In the genomic region with DNA sequence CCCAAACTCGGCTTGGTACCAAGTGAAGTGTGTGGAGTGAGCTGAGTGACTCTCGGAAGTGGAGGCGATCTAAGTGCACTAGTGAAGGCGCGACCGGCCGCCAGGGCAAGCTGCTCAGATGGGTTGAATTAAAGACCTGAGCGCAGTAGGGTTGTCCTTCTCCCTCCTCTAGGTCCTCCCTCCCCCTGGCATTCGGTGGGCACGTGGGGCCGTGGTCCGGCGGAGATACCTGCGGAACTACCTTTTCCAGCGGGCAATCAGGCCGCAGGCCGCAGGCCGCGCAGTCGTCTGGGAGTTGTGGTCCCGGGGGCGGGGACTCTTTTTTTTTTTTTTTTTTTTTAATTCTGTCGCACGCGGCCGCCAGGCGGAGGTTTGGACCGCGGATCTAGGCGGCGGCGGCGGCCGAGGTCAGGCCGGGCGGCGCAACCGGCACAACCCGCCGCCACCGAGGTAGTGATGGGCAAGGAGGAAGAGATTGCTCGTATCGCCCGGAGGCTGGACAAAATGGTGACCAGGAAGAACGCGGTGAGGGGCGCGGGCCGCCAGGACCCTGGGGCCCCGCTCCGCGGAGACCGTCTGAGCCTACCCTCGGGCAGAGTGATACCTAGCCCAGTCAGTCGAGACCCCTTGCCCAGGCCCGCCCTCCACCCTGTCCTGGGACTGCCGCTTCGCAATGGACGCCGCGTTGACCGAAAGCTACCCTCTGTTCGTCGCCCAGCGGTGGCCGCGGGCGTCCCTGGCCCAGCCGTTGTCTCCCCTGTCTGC, we compare ENCODE assay signal across 8 mouse cellular contexts. TPM values are rescaled to one million over a fixed set of nuclear protein-coding genes. Genes with fewer than 3 reads are reported as not detected.
A peak's percentile ranks its signal among the peaks of the same experiment; 100 is the strongest.
DNase-seq lines count a peak whose midpoint lies in the region; ATAC-seq and TF ChIP-seq lines count a peak whose summit lies in the region.

A gene (plus strand): TSS at position 360 of the 765 bp plus-strand sequence.

- H3K4me2 ChIP-seq in embryonic facial prominence, embryonic 15.5 days (replicated peaks), result peak within 1 kb of the TSS; percentile 88
- H3K4me2 ChIP-seq in heart, embryonic 12.5 days, result peak within 1 kb of the TSS; percentile 88
- peak within 1 kb of the TSS; percentile 85 for H3K4me2 ChIP-seq in kidney, embryonic 16.5 days (replicated peaks; ENCODE audit: low read depth, low read length)
- H3K4me2 ChIP-seq in liver, embryonic 12.5 days, result peak within 1 kb of the TSS; percentile 90
- peak within 1 kb of the TSS; percentile 89 for H3K4me2 ChIP-seq in stomach, embryonic 15.5 days

- H3K27ac ChIP-seq in embryonic facial prominence, embryonic 15.5 days (replicated peaks), result peak within 1 kb of the TSS; percentile 48; the same call in 1 of the 2 replicates
- peak within 1 kb of the TSS; percentile 24 for H3K27ac ChIP-seq in heart, embryonic 12.5 days (ENCODE audit: poor library complexity, severe bottlenecking)
- peak within 1 kb of the TSS; percentile 77; the same call in 1 of the 2 replicates for H3K27ac ChIP-seq in kidney, embryonic 16.5 days (ENCODE audit: low read length)
- 0 out of 2 replicates have a peak within 1 kb of the TSS, but pooled peaks have one; percentile 23 for H3K27ac ChIP-seq in liver, embryonic 12.5 days
- peak within 1 kb of the TSS; percentile 37; the same call in 1 of the 2 replicates for H3K27ac ChIP-seq in stomach, embryonic 15.5 days

- H3K4me3 ChIP-seq in C2C12 (ENCODE audit: insufficient read depth, poor library complexity, severe bottlenecking), result peak within 1 kb of the TSS; percentile 31
- H3K4me3 ChIP-seq in embryonic facial prominence, embryonic 15.5 days (replicated peaks), result peak within 1 kb of the TSS; percentile 74
- H3K4me3 ChIP-seq in heart, embryonic 12.5 days, result peak within 1 kb of the TSS; percentile 77
- H3K4me3 ChIP-seq in kidney, embryonic 16.5 days (ENCODE audit: low read length), result peak within 1 kb of the TSS; percentile 66
- H3K4me3 ChIP-seq in liver, embryonic 12.5 days, result peak within 1 kb of the TSS; percentile 63
- H3K4me3 ChIP-seq in stomach, embryonic 15.5 days (replicated peaks), result peak within 1 kb of the TSS; percentile 74

- H3ac ChIP-seq in C2C12 (ENCODE audit: control insufficient read depth, insufficient read length, low read depth), result peak within 1 kb of the TSS; percentile 93

- under 1% methylated on average over 69 of the region's 69 CpGs for WGBS in embryonic facial prominence, embryonic 15.5 days
- under 1% methylated on average over 68 of the region's 69 CpGs for WGBS in heart, embryonic 12.5 days
- WGBS in kidney, embryonic 16.5 days, result under 1% methylated on average over 65 of the region's 69 CpGs
- under 1% methylated on average over 69 of the region's 69 CpGs for WGBS in liver, embryonic 12.5 days (ENCODE audit: insufficient replicate concordance)
- under 1% methylated on average over 67 of the region's 69 CpGs for WGBS in stomach, embryonic 15.5 days

- no peaks in the 10 kb centered on the region for H3K9me3 ChIP-seq in embryonic facial prominence, embryonic 15.5 days (replicated peaks)
- H3K9me3 ChIP-seq in heart, embryonic 12.5 days (replicated peaks), result no peaks in the 10 kb centered on the region
- no peaks in the 10 kb centered on the region for H3K9me3 ChIP-seq in kidney, embryonic 16.5 days (ENCODE audit: low read length)
- H3K9me3 ChIP-seq in liver, embryonic 12.5 days (replicated peaks), result no peaks in the 10 kb centered on the region
- H3K9me3 ChIP-seq in stomach, embryonic 15.5 days, result no peaks in the 10 kb centered on the region

- H3K36me3 ChIP-seq in C2C12 (ENCODE audit: control insufficient read depth, insufficient read depth), result no peaks in the 10 kb centered on the region
- no peaks in the 10 kb centered on the region for H3K36me3 ChIP-seq in embryonic facial prominence, embryonic 15.5 days
- no peaks in the 10 kb centered on the region for H3K36me3 ChIP-seq in heart, embryonic 12.5 days
- H3K36me3 ChIP-seq in kidney, embryonic 16.5 days (ENCODE audit: insufficient read depth, low read length), result no peaks in the 10 kb centered on the region
- no peaks in the 10 kb centered on the region for H3K36me3 ChIP-seq in liver, embryonic 12.5 days
- H3K36me3 ChIP-seq in stomach, embryonic 15.5 days, result no peaks in the 10 kb centered on the region

- H3K79me2 ChIP-seq in C2C12 (ENCODE audit: control insufficient read depth, insufficient read depth), result no peaks in the 10 kb centered on the region

- no peaks in the 10 kb centered on the region for H3K79me3 ChIP-seq in C2C12 (ENCODE audit: low read depth)

- H3K27me3 ChIP-seq in C2C12 (ENCODE audit: control insufficient read depth, insufficient read depth, insufficient read length), result no peaks in the 10 kb centered on the region
- no peaks in the 10 kb centered on the region for H3K27me3 ChIP-seq in embryonic facial prominence, embryonic 15.5 days
- 0 out of 2 replicates have a peak, but pooled peaks cover 3% of the 10 kb centered on the region for H3K27me3 ChIP-seq in heart, embryonic 12.5 days (replicated peaks)
- H3K27me3 ChIP-seq in kidney, embryonic 16.5 days (ENCODE audit: insufficient read depth, low read length), result no peaks in the 10 kb centered on the region
- peaks cover 24% of the 10 kb centered on the region for H3K27me3 ChIP-seq in liver, embryonic 12.5 days (replicated peaks)
- H3K27me3 ChIP-seq in stomach, embryonic 15.5 days (replicated peaks), result no peaks in the 10 kb centered on the region

- peaks cover 26% of the 10 kb centered on the region for H3K4me1 ChIP-seq in embryonic facial prominence, embryonic 15.5 days
- peaks cover 26% of the 10 kb centered on the region for H3K4me1 ChIP-seq in heart, embryonic 12.5 days (replicated peaks)
- H3K4me1 ChIP-seq in kidney, embryonic 16.5 days (ENCODE audit: insufficient read depth, low read length), result peaks cover 23% of the 10 kb centered on the region
- H3K4me1 ChIP-seq in liver, embryonic 12.5 days, result peaks cover 43% of the 10 kb centered on the region
- H3K4me1 ChIP-seq in stomach, embryonic 15.5 days, result peaks cover 17% of the 10 kb centered on the region; the same call in 1 of the 2 replicates

- DNase-seq in adrenal gland, postnatal 36 days, result peak; percentile 77 to 84
- DNase-seq in naive thymus-derived CD4-positive, alpha-beta T cell, adult 2 months (ENCODE audit: low read depth), result peak; percentile 79

- peak within 1 kb of the TSS; percentile 80 for H3K9ac ChIP-seq in embryonic facial prominence, embryonic 15.5 days
- H3K9ac ChIP-seq in heart, embryonic 12.5 days, result peak within 1 kb of the TSS; percentile 89
- H3K9ac ChIP-seq in kidney, embryonic 16.5 days (replicated peaks; ENCODE audit: low read length), result peak within 1 kb of the TSS; percentile 84
- H3K9ac ChIP-seq in liver, embryonic 12.5 days, result peak within 1 kb of the TSS; percentile 72
- H3K9ac ChIP-seq in stomach, embryonic 15.5 days, result peak within 1 kb of the TSS; percentile 85

- peak; percentile 32; the same call in 1 of the 2 replicates for ATAC-seq in embryonic facial prominence, embryonic 15.5 days (ENCODE audit: insufficient number of reproducible peaks, low FRiP score, low TSS enrichment, low read depth)
- ATAC-seq in heart, embryonic 12.5 days (ENCODE audit: insufficient number of reproducible peaks, low FRiP score), result peak; percentile 26
- peak; percentile 58 for ATAC-seq in kidney, embryonic 16.5 days (ENCODE audit: low FRiP score, low TSS enrichment)
- peak; percentile 28; the same call in 1 of the 2 replicates for ATAC-seq in liver, embryonic 12.5 days
- peak; percentile 15; the same call in 1 of the 2 replicates for ATAC-seq in stomach, embryonic 15.5 days (ENCODE audit: insufficient read depth, low FRiP score, low read depth)

- no peak for TF ChIP-seq CTCF in C2C12 (IDR thresholded peaks at IDR 0.05; ENCODE audit: control insufficient read depth, insufficient read depth, insufficient read length)

TF ChIP-seq in C2C12, 6 proteins besides CTCF, POLR2A, EP300 and RAD21:
- TF ChIP-seq MAX (IDR thresholded peaks at IDR 0.05), result peak; percentile 51
- no peak for TF ChIP-seq MYOG (IDR thresholded peaks at IDR 0.05; ENCODE audit: control insufficient read depth, extremely low read depth, insufficient read length)
- TF ChIP-seq USF1 (IDR thresholded peaks at IDR 0.05; ENCODE audit: low read depth), result peak; percentile 24

RNA-seq across cellular contexts. Expression of the gene that starts here (rescaled TPM):
- 1.6 TPM for polyA plus RNA-seq in C2C12 (2012; fragmentation: generic; extraction: Trizol)
- total RNA-seq in adrenal gland, postnatal 36 days (2021), result 1 to 10 TPM; 5.8 to 7.0 TPM
- polyA plus RNA-seq in embryonic facial prominence, embryonic 15.5 days (2015; fragmentation: Nextera tagmentation; extraction: Ambion mirVana), result 24.0 and 25.7 TPM in 2 replicates
- polyA plus RNA-seq in heart, embryonic 12.5 days (2016; fragmentation: Nextera tagmentation; extraction: Ambion mirVana), result 13.1 and 15.4 TPM in 2 replicates
- polyA plus RNA-seq in kidney, embryonic 16.5 days (2015; fragmentation: Nextera tagmentation; extraction: Ambion mirVana), result 29.3 and 29.9 TPM in 2 replicates
- 4.6 and 4.7 TPM in 2 replicates for polyA plus RNA-seq in liver, embryonic 12.5 days (2016; fragmentation: Nextera tagmentation; extraction: Ambion mirVana)
- 21.5 and 24.2 TPM in 2 replicates for polyA plus RNA-seq in stomach, embryonic 15.5 days (2015; fragmentation: Nextera tagmentation; extraction: Ambion mirVana)

Comparison
In these comparisons a context has a peak if more than half of its experiments do, and no peak if none do; other contexts are left out.
1. Peak in every context shown above with its lines: DNase-seq, ATAC-seq, H3K4me3 ChIP-seq and H3K27ac ChIP-seq.
2. H3K27ac ChIP-seq: peak in every context shown above with its lines; median percentile 77 in kidney, embryonic 16.5 days; 48 in embryonic facial prominence, embryonic 15.5 days; 37 in stomach, embryonic 15.5 days; 24 in heart, embryonic 12.5 days; 23 in liver, embryonic 12.5 days.